Mouse (Mus musculus) midbrain, embryonic 14.5 days (tissue): ENCODE data around the gene Gm21833. TPM values are rescaled to one million over a fixed set of nuclear protein-coding genes. Genes with fewer than 3 reads are reported as not detected.
A peak's percentile ranks its signal among the peaks of the same experiment; 100 is the strongest.
"Not testable (repeated sequence)": the region's sequence is repeated elsewhere in the genome, so short reads cannot be mapped to it uniquely, and the experiment has no call there.

Experiments
- ATAC-seq: fragments of 200-750 bp; cut with Nextera tagmentation; 2 replicates; pipeline ENCODE4 v1.8.0; 2017; ENCODE audit warnings: moderate number of reproducible peaks, moderate library complexity; ENCODE audit not compliant: low FRiP score, low TSS enrichment
- DNase-seq: peaks from one replicate; pipeline ENCODE4 v3.0.0-alpha.2; 2015
- H3K27ac ChIP-seq: fragments of 300-500 bp; sonication (generic); replicated peaks from 2 replicates; pipeline ENCODE4 v1.5.1; 2014; ENCODE audit warnings: mild to moderate bottlenecking, low read depth, low read length, moderate library complexity
- H3K27me3 ChIP-seq: fragments of 300-500 bp; sonication (generic); 2 replicates; pipeline ENCODE4 v1.6.1; 2014; ENCODE audit warnings: low read length, control low read depth, mixed read lengths; ENCODE audit not compliant: control insufficient read depth, insufficient read depth
- H3K36me3 ChIP-seq: fragments of 300-500 bp; sonication (generic); 2 replicates; pipeline ENCODE4 v1.6.1; 2014; ENCODE audit warnings: low read length, control low read depth; ENCODE audit not compliant: control insufficient read depth, insufficient read depth
- H3K4me1 ChIP-seq: fragments of 300-500 bp; sonication (generic); 2 replicates; pipeline ENCODE4 v1.6.1; 2014; ENCODE audit warnings: mild to moderate bottlenecking, antibody characterized with exemption, low read length, control low read depth; ENCODE audit not compliant: control insufficient read depth, insufficient read depth
- H3K4me2 ChIP-seq: fragments of 300-500 bp; sonication (generic); 2 replicates; pipeline ENCODE4 v1.6.1; 2014; ENCODE audit warnings: mild to moderate bottlenecking, low read length, moderate library complexity
- H3K4me3 ChIP-seq: fragments of 300-500 bp; sonication (generic); replicated peaks from 2 replicates; pipeline ENCODE4 v1.5.1; 2014; ENCODE audit warnings: low read depth, low read length
- H3K9ac ChIP-seq: fragments of 300-500 bp; sonication (generic); replicated peaks from 2 replicates; pipeline ENCODE4 v1.6.1; 2014; ENCODE audit warnings: mild to moderate bottlenecking, low read length, moderate library complexity
- H3K9me3 ChIP-seq: fragments of 300-500 bp; sonication (generic); 2 replicates; pipeline ENCODE4 v1.6.1; 2016; ENCODE audit warnings: low read length, control low read depth, mixed read lengths; ENCODE audit not compliant: control insufficient read depth
- WGBS: fragments of 180-500 bp; shearing (Covaris S2); extraction: QIAGEN DNeasy Blood & Tissue Kit; methylation state at CpG from one replicate; pipeline ENCODE4 v1.1.7; 2014; 5-methylcytosine and 5-hydroxymethylcytosine counted together
- polyA plus RNA-seq: library from polyadenylated mRNA; unstranded; fragments of >200 nt; fragmentation: Nextera tagmentation; extraction: Ambion mirVana; gene quantifications from 2 replicates; pipeline ENCODE4 v1.2.1, GENCODE M21; 2014

Gene Gm21833
- polyA plus RNA-seq = not detected in 2 replicates

DNA sequence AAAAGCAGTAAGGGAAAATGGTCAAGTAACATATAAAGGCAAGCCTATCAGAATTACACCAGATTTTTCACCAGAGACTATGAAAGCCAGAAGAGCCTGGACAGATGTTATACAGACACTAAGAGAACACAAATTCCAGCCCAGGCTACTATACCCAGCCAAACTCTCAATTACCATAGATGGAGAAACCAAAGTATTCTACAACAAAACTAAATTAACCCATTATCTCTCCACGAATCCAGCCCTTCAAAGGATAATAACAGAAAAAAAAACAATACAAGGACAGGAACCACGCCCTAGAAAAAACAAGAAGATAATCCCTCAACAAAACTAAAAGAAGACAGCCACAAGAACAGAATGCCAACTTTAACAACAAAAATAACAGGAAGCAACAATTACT is at the start of gene Gm21833:
TSS of gene Gm21833 (plus strand) at position 301 of the 400 bp plus-strand sequence.
- H3K36me3 ChIP-seq, H3K4me1 ChIP-seq, H3K27me3 ChIP-seq, ATAC-seq, H3K27ac ChIP-seq, DNase-seq, H3K4me3 ChIP-seq, H3K4me2 ChIP-seq, H3K9ac ChIP-seq, H3K9me3 ChIP-seq: not testable (repeated sequence)
- WGBS = 76% methylated on average over 2 of the region's 2 CpGs

DNA sequence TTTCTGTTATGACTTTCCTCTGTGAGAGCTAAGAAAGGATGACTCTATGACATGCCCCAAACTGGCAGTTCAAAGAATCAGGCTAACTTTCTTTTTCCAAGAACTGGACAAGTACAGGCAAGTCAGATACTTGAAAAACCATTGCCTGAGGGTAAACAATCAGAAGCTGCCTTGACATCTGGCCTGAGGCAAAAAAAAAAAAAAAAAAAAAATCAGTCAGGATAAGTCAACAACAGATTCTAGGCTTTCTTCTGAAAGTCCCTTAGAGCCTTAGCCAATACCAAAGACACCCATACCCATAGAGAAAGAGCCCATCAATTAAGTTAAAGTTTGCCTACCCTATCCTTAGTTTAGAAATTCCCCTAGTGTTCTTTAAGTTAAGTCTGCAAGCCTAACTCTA is 38.7 kb upstream of the Gm21833 start:
- DNase-seq = no peak

DNA sequence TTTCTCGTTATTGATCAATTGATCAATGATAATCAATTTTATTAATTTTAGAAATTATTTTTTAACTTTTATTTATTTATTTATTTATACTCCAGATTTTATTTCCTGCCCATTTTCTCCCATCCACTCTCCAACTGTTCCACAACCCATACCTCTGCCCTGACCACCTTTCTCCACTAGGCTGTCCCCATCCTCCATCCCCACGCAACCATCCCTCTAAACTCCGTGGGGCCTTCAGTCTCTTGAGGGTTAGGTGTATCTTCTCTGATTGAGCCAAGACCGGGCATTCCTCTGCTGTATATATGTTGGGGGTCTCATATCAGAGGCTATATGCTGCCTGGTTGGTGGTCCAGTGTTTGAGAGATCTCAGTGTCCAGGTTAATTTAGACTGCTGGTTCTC is 31.7 kb upstream of the Gm21833 start:
- H3K4me1 ChIP-seq = no peaks in the 10 kb centered on the region
- no peaks in the 10 kb centered on the region for H3K9me3 ChIP-seq
- 93% methylated on average over 4 of the region's 4 CpGs for WGBS
- no peak overlapping the region for H3K4me3 ChIP-seq
- no peaks in the 10 kb centered on the region for H3K36me3 ChIP-seq
- DNase-seq = no peak
- no peak overlapping the region for H3K4me2 ChIP-seq
- H3K27me3 ChIP-seq = no peaks in the 10 kb centered on the region
- no peak overlapping the region for H3K9ac ChIP-seq
- peak; percentile 55 for ATAC-seq
- H3K27ac ChIP-seq = no peak overlapping the region

More for the DNA sequence above, 38.7 kb upstream of the Gm21833 start:
- Histone ChIP-seq H3K4me3 (no peak overlapping the region), H3K27me3 (no peaks in the 10 kb centered on the region), H3K9me3 (no peaks in the 10 kb centered on the region), H3K27ac (no peak overlapping the region), H3K36me3 (no peaks in the 10 kb centered on the region), H3K4me2 (no peak overlapping the region), H3K4me1 (no peaks in the 10 kb centered on the region), H3K9ac (no peak overlapping the region)
- no peak for ATAC-seq

DNA sequence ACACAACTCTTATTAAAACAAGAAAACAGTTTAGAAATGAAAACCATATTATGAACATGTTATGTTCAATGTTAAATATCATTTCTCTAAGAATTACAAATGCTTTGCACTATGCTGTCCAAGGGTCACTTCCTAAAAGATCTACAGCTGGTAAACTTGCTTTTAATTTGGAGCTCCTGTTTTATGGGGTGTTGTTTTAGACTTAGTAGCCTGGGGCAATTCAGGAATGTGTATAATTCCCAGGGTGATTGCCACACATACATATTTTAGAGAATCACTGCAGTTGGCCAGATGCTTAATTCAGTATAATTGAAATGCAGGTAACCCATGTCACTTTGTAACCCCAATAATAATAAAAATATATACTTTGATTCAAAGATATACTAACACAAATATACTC is 12.9 kb upstream of the Gm21833 start:
- no peaks in the 10 kb centered on the region for H3K27me3 ChIP-seq
- H3K27ac ChIP-seq = no peak overlapping the region
- DNase-seq (peak; percentile 40), ATAC-seq (no peak)
- H3K4me3 ChIP-seq = no peak overlapping the region
- H3K4me1 ChIP-seq = no peaks in the 10 kb centered on the region
- H3K4me2 ChIP-seq = no peak overlapping the region
- no peaks in the 10 kb centered on the region for H3K36me3 ChIP-seq
- H3K9ac ChIP-seq = no peak overlapping the region
- no peaks in the 10 kb centered on the region for H3K9me3 ChIP-seq

DNA sequence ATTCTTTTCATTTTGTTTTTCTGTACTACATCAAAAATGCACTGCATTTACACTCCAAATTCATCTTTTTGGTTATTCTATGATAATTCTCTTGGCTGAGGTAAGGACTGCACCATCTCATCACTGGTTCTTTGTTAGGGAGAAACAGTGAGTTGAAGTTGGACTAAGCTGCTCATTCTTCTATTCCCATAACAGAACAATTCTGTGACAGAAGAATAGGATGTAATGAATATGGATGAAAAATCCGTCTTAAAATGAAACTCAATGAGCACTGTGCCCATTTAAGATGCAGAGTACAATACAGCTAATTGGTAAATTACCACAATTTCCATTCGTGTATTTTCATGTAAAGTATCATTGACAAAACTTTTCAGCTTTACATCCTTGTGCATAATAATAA is 11.6 kb upstream of the Gm21833 start:
- Histone ChIP-seq H3K27ac (no peak overlapping the region), H3K4me1 (no peaks in the 10 kb centered on the region), H3K9ac (no peak overlapping the region), H3K9me3 (no peaks in the 10 kb centered on the region), H3K4me3 (no peak overlapping the region), H3K4me2 (no peak overlapping the region), H3K36me3 (no peaks in the 10 kb centered on the region), H3K27me3 (no peaks in the 10 kb centered on the region)
- no peak for DNase-seq
- no peak for ATAC-seq
- 31% methylated on average over 2 of the region's 2 CpGs for WGBS

DNA sequence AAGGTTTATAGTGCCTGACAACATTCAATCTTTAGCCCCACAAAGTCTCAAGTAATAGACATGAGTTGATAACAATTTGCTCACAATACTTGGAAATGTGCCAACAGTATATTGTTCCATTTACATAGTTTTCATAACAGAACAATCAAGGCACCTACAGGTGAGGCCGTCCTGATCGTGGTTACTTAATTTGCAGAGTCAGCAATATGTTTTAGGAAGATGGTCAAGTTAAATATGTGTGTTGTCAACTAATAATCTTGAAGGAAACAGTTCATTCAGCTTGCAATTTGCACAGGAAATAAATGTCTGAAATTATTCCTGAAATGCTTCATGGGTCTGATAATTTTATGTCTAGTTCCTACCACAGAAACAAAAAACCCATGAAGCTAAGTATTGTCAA is 27.6 kb downstream of the Gm21833 start:
- Histone ChIP-seq H3K27ac (no peak overlapping the region), H3K9me3 (no peaks in the 10 kb centered on the region), H3K9ac (no peak overlapping the region), H3K36me3 (no peaks in the 10 kb centered on the region), H3K27me3 (no peaks in the 10 kb centered on the region), H3K4me1 (no peaks in the 10 kb centered on the region), H3K4me2 (no peak overlapping the region), H3K4me3 (no peak overlapping the region)
- WGBS = 89% methylated on average over 2 of the region's 2 CpGs
- DNase-seq (no peak), ATAC-seq (no peak)

DNA sequence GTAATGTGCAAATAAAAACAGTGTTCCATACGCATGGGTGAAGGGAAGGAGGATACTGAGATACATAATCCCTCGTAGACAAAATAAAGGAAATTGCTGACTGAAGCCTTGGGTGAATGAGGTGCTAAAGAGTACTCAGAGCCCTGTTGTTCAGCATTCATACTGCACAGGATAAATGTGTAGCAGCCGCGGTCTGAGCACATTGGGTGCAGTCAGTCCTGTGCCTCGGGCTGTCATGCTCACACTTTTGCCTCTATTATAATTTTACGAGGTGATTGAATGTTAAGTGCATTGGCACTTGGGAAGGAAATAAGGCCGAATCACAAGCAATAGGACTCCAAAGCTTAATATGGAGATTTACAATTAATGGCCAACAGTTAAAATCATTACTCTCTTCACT is 36.4 kb downstream of the Gm21833 start:
- ATAC-seq (no peak), DNase-seq (peak; percentile 7)
- Histone ChIP-seq H3K36me3 (no peaks in the 10 kb centered on the region), H3K4me1 (no peaks in the 10 kb centered on the region), H3K4me3 (no peak overlapping the region), H3K9ac (no peak overlapping the region), H3K27ac (no peak overlapping the region), H3K27me3 (no peaks in the 10 kb centered on the region), H3K4me2 (no peak overlapping the region), H3K9me3 (no peaks in the 10 kb centered on the region)
- WGBS = 77% methylated on average over 7 of the region's 7 CpGs
